Mouse (Mus musculus): ENCODE measurements around the gene Tbc1d10a. TPM values are rescaled to one million over a fixed set of nuclear protein-coding genes. Genes with fewer than 3 reads are reported as not detected.

Tbc1d10a gene
- total RNA-seq, 1 experiment from 2014 or later, result 24.8 TPM

GRCm38 (mm10) chr11:4229841-4230240 is 43.3 kb downstream of the Tbc1d10a start:
- ATAC-seq (ENCODE audit: extremely low read depth, insufficient number of reproducible peaks, low FRiP score, poor library complexity, severe bottlenecking), result peak; percentile 4; the same call in 1 of the 2 replicates

DNA sequence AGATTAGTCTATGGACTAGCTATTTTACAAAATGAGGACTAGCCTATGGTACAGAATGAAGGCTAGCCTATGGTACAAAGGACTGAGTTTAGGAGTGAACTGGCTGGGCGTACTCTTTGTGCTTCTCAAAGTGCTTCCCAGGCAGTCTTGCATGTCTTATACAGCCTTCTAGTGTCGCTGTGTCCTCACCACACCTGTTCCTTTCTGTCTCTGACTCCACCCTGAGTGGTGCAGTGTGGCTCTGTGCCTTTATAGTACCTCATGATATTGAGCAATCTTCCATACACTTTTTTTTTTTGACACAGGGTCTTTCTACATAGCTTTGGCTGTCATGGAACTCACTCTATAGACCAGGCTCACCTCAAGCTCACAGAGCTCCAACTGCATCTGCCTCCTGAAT is 44.8 kb downstream of the Tbc1d10a start:
- 0 out of 2 replicates have a peak, but pooled peaks have one; percentile 7 for ATAC-seq (ENCODE audit: extremely low read depth, insufficient number of reproducible peaks, low FRiP score, poor library complexity, severe bottlenecking)

GRCm38 (mm10) chr11:4232644-4233043 is 46.1 kb downstream of the Tbc1d10a start:
- peak; percentile 58 for ATAC-seq (ENCODE audit: extremely low read depth, insufficient number of reproducible peaks, low FRiP score, poor library complexity, severe bottlenecking)

DNA sequence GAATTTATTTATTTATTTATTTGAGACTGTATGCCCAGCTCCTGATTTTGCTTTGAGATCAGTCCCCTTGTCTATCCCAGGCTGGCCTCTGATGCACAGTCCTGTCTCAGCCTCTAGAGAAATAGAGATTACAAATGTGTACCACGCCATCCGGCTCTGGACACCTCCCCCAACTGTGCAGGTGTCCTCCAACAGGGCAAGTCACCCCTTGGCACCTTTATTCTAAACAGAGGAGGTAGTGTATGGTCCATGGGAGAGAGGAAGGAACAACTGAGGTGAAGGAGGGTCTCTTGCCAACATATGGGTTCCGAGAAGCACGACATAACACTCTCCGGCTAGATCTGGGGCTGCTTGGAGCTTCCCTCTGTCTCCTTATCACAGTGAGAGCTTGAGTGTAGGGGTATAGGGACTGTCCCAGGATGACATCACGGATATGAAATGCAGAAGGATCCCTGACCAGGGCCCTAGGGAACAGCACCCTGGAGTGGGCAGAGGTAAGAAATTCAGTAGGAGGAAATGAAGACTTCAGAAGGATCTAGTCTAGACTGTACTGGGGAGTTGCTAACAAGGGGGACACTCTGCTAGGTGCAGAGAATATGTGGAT is 48.6 kb downstream of the Tbc1d10a start:
- no peak for ATAC-seq (ENCODE audit: extremely low read depth, insufficient number of reproducible peaks, low FRiP score, poor library complexity, severe bottlenecking)

GRCm38 (mm10) chr11:4235665-4236545 is 49.3 kb downstream of the Tbc1d10a start, which contains the start of gene Osm:
Osm (plus strand) TSS chr11:4236420.
- ATAC-seq (ENCODE audit: extremely low read depth, insufficient number of reproducible peaks, low FRiP score, poor library complexity, severe bottlenecking), result no peak

- ATAC-seq (ENCODE audit: extremely low read depth, insufficient number of reproducible peaks, low FRiP score, poor library complexity, severe bottlenecking), result peak; percentile 33
Observed at GRCm38 (mm10) chr11:4236546-4237067, 50.0 kb downstream of the Tbc1d10a start.

GRCm38 (mm10) chr11:4237389-4237912 is 50.9 kb downstream of the Tbc1d10a start:
- peak; percentile 45 for ATAC-seq (ENCODE audit: extremely low read depth, insufficient number of reproducible peaks, low FRiP score, poor library complexity, severe bottlenecking)

GRCm38 (mm10) chr11:4238167-4238566 is 51.6 kb downstream of the Tbc1d10a start:
- no peak for ATAC-seq (ENCODE audit: extremely low read depth, insufficient number of reproducible peaks, low FRiP score, poor library complexity, severe bottlenecking)

DNA sequence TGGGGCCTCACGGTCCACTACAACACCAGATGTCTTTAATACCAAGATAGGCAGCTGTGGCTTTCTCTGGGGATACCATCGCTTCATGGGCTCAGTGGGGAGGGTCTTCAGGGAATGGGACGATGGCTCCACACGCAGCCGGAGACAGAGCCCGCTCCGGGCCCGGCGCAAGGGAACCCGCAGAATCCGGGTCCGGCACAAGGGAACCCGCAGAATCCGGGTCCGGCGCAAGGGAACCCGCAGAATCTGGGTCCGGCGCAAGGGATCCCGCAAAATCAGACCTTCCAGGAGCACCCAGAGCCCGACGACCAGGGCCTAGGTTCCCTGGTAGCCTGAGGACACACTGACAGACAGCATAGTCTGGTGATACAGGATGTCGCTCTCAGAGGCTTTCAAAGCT is 53.1 kb downstream of the Tbc1d10a start:
- no peak for ATAC-seq (ENCODE audit: extremely low read depth, insufficient number of reproducible peaks, low FRiP score, poor library complexity, severe bottlenecking)

DNA sequence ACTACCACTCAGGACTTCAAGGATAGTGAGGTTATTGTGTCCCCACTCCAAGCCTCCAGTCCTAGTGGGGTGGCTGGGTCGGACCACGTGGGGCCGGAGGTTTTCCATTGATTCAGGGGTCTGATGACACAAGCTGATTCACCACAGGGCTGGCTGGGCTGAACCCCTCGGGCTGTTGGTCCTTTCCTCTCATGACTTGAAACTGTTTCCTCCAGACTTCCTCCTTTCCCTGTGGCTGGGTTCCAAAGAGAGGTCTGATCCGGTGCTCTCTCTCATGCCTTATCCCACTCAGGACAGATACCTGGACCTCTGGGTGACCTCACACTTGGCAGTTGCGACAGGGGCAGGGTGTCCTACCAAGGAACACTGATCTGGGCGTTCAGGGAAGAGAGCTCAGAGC is 53.6 kb downstream of the Tbc1d10a start:
- ATAC-seq (ENCODE audit: extremely low read depth, insufficient number of reproducible peaks, low FRiP score, poor library complexity, severe bottlenecking), result no peak

DNA sequence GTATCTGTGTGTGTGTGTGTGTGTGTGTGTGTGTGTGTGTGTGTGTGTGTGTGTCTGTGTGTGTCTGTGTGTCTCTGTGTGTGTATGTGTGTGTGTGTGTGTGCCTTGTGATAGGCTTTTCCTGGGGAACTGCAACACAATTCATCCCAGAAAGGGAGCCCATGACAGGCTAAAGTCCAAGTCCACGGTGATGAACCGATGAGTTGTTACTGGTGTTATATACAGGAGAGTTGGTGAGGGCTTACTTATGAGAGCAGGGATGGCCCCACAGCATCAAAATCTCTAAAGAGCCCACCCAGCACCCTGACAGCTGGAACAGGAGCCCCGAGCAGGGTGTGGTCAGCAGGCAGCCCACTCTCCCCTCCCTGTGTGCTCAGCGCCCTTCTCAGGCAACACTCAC is 54.6 kb downstream of the Tbc1d10a start:
- ATAC-seq (ENCODE audit: extremely low read depth, insufficient number of reproducible peaks, low FRiP score, poor library complexity, severe bottlenecking), result no peak

DNA sequence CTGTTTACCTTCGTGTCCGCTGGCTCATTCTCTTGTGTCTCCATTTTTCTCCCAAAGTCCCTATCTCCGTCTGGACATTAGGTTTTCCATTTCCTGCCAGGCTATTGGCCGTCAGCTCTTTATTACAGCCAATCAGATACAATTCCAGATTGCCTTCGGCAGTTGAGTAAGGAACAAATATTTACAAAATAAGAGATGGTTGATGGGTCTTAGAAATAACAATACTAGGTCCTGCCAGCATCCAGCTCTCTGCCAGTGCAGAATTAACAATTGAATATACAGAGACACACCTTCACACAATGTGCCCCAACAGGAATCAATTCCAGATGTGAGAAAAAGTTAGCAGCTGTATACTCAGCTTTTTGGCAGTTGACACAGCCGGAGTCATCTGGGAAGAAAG is 59.5 kb downstream of the Tbc1d10a start:
- no peak for ATAC-seq (ENCODE audit: extremely low read depth, insufficient number of reproducible peaks, low FRiP score, poor library complexity, severe bottlenecking)

GRCm38 (mm10) chr11:4246623-4247022 is 60.0 kb downstream of the Tbc1d10a start:
- no peak; the same call in 1 of the 2 replicates for ATAC-seq (ENCODE audit: extremely low read depth, insufficient number of reproducible peaks, low FRiP score, poor library complexity, severe bottlenecking)

DNA sequence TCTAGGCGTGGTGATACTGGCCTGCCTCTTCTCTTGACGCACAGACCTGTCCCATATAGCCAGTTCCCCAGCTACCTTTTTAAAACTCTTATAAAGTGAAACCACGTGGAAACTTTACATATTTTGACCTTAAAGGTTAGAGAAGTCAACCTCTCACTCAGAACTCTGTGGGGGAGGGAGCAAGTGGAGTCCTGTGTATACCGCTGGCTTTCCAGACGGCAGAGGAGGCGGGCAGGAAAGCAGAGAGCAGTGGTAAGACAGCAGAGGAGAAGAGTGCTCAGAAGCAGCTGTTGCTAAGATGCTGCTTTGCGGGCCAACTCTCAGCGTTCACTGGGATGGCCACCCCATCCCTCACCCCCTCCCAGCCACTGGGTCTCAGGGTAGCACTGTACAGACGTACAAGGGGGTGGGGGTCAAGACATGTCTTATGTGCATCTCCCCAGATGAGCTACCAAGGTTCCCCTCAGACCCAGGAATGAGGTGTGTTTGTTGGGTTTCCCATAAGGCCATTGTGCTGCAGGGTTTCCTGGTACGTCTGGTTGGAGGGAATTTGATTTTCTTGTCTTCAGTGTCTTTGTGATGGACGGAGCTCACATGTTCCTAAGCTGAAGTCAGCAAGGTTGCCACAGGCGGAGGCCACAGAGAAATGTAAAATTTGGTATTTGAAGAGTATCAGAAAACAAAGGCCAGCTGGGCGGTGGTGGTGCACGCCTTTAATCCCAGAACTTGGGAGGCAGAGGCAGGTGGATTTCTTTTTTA is 60.8 kb downstream of the Tbc1d10a start:
- ATAC-seq (ENCODE audit: extremely low read depth, insufficient number of reproducible peaks, low FRiP score, poor library complexity, severe bottlenecking), result no peak

- ATAC-seq (ENCODE audit: extremely low read depth, insufficient number of reproducible peaks, low FRiP score, poor library complexity, severe bottlenecking), result no peak
Observed at GRCm38 (mm10) chr11:4249151-4249550, 62.6 kb downstream of the Tbc1d10a start.

DNA sequence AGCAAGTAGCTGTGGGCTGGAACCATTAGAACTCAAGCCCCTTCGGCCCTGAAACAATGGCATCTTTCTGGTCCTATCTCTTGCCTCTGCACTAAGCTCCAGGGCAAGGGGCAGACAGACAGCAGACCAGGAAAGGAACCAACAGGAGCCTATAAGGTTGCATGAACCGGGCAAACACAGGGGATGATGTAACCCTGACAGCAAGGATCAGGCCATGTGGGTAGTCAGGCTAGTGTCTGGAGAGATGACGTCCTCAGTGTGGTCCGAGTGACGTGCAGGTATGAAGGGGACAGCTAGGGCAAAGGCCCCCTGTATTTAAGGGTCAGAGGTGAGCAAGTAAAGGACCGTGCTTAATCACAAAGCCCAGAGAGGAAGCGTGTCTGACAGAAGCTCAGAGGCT is 63.7 kb downstream of the Tbc1d10a start:
- 0 out of 2 replicates have a peak, but pooled peaks have one; percentile 18 for ATAC-seq (ENCODE audit: extremely low read depth, insufficient number of reproducible peaks, low FRiP score, poor library complexity, severe bottlenecking)

- ATAC-seq (ENCODE audit: extremely low read depth, insufficient number of reproducible peaks, low FRiP score, poor library complexity, severe bottlenecking), result no peak; the same call in 1 of the 2 replicates
Observed at GRCm38 (mm10) chr11:4251376-4251775, 64.8 kb downstream of the Tbc1d10a start.

DNA sequence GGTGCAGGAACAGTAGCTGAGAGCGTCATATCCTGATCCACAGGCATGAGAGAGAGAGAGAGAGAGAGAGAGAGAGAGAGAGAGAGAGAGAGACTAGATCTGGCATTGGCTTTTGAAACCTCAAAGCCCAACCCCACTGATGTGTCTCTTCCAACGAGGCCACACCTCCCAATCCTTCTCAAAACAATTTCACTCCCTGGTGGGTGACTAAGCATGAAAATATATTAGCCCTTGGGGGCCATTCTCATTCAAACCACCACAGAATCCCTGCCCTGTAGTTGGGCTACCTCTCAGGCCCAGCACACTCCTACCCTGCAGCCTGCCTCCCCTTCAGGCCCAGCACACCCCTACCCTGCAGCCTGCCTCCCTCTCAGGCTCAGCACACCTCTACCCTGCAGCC is 66.3 kb downstream of the Tbc1d10a start:
- no peak for ATAC-seq (ENCODE audit: extremely low read depth, insufficient number of reproducible peaks, low FRiP score, poor library complexity, severe bottlenecking)

Measured in neutrophil, adult 5-6 weeks (primary cell).